Mouse (Mus musculus) hindbrain, embryonic 11.5 days (tissue): ENCODE measurements around the gene Ypel1. TPM values are rescaled to one million over a fixed set of nuclear protein-coding genes. Genes with fewer than 3 reads are reported as not detected.
A peak's percentile ranks its signal among the peaks of the same experiment; 100 is the strongest.

Experiments used
- ATAC-seq: fragments of 200-750 bp; cut with Nextera tagmentation; 2 replicates; pipeline ENCODE4 v1.8.0; 2017; ENCODE audit warnings: mild to moderate bottlenecking, moderate TSS enrichment, moderate library complexity; ENCODE audit not compliant: low FRiP score
- DNase-seq: peaks from one replicate; pipeline ENCODE4 v3.0.0-alpha.2; 2015; ENCODE audit warnings: low spot score
- H3K27ac ChIP-seq: fragments of 300-500 bp; sonication (generic); 2 replicates; pipeline ENCODE4 v1.5.1; 2014; ENCODE audit warnings: mild to moderate bottlenecking, low read depth, low read length
- H3K27me3 ChIP-seq: fragments of 300-500 bp; sonication (generic); 2 replicates; pipeline ENCODE4 v1.6.1; 2014; ENCODE audit warnings: mild to moderate bottlenecking, low read length, moderate library complexity, mixed read lengths; ENCODE audit not compliant: control insufficient read depth, insufficient read depth
- H3K36me3 ChIP-seq: fragments of 300-500 bp; sonication (generic); 2 replicates; pipeline ENCODE4 v1.6.1; 2014; ENCODE audit warnings: mild to moderate bottlenecking, low read length, moderate library complexity, mixed read lengths; ENCODE audit not compliant: control insufficient read depth, insufficient read depth
- H3K4me1 ChIP-seq: fragments of 300-500 bp; sonication (generic); replicated peaks from 2 replicates; pipeline ENCODE4 v1.6.1; 2014; ENCODE audit warnings: low read length, mixed read lengths; ENCODE audit not compliant: control insufficient read depth, insufficient read depth
- H3K4me2 ChIP-seq: fragments of 300-500 bp; sonication (generic); replicated peaks from 2 replicates; pipeline ENCODE4 v1.6.1; 2014; ENCODE audit warnings: mild to moderate bottlenecking, low read depth, low read length
- H3K4me3 ChIP-seq: fragments of 300-500 bp; sonication (generic); 2 replicates; pipeline ENCODE4 v1.5.1; 2014; ENCODE audit warnings: low read depth, low read length
- H3K9ac ChIP-seq: fragments of 300-500 bp; sonication (generic); 2 replicates; pipeline ENCODE4 v1.6.1; 2014; ENCODE audit warnings: low read depth, low read length
- H3K9me3 ChIP-seq: fragments of 300-500 bp; sonication (generic); 2 replicates; pipeline ENCODE4 v1.6.1; 2016; ENCODE audit warnings: low read length; ENCODE audit not compliant: control insufficient read depth
- WGBS: fragments of 180-500 bp; shearing (Covaris S2); extraction: QIAGEN DNeasy Blood & Tissue Kit; methylation state at CpG from one replicate; pipeline ENCODE4 v1.1.7; 2014; 5-methylcytosine and 5-hydroxymethylcytosine counted together
- polyA plus RNA-seq: library from polyadenylated mRNA; unstranded; fragments of >200 nt; fragmentation: Nextera tagmentation; extraction: Ambion mirVana; gene quantifications from 2 replicates; pipeline ENCODE4 v1.2.1, GENCODE M21; 2014

Gene Ypel1
- polyA plus RNA-seq, 1 experiment from 2014 or later: 91.6 TPM

GRCm38 (mm10) chr16:17049886-17050285 lies 19.6 kb upstream of the Ypel1 start:
- H3K9ac ChIP-seq: no peak overlapping the region
- DNase-seq: no peak
- H3K27me3 ChIP-seq: no peaks in the 10 kb centered on the region
- H3K36me3 ChIP-seq: no peaks in the 10 kb centered on the region
- H3K4me1 ChIP-seq: no peaks in the 10 kb centered on the region
- no peak overlapping the region for H3K4me2 ChIP-seq
- H3K9me3 ChIP-seq: no peaks in the 10 kb centered on the region
- no peak for ATAC-seq
- H3K27ac ChIP-seq: no peak overlapping the region
- no peak overlapping the region for H3K4me3 ChIP-seq
- 90% methylated on average over 1 of the region's 1 CpGs for WGBS

DNA sequence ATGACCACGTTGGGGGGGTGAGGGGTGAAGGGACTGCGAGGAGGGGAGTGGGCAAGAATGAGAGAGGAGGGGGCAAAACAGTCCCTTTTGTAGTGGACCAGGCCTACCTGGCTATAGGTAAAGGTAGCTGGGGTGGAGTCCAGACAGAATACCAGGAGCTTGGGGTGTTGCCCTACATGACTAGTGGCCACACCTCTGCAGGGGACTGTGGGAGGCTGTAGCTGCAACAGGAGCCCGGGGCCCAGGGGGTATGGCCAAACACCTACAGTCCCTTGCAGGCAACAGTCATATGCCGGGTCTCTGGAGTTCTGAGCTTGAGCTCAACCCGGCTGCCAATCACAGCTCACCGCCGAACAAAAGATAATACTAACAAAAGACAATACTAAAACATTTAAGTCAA lies 17.4 kb upstream of the Ypel1 start:
- no peak overlapping the region for H3K4me2 ChIP-seq
- H3K27ac ChIP-seq: no peak overlapping the region
- H3K4me1 ChIP-seq: no peaks in the 10 kb centered on the region
- WGBS: 76% methylated on average over 7 of the region's 7 CpGs
- H3K9ac ChIP-seq: no peak overlapping the region
- H3K36me3 ChIP-seq: no peaks in the 10 kb centered on the region
- no peaks in the 10 kb centered on the region for H3K9me3 ChIP-seq
- no peaks in the 10 kb centered on the region for H3K27me3 ChIP-seq
- no peak for DNase-seq
- peak; percentile 45; the same call in 1 of the 2 replicates for ATAC-seq
- no peak overlapping the region for H3K4me3 ChIP-seq

DNA sequence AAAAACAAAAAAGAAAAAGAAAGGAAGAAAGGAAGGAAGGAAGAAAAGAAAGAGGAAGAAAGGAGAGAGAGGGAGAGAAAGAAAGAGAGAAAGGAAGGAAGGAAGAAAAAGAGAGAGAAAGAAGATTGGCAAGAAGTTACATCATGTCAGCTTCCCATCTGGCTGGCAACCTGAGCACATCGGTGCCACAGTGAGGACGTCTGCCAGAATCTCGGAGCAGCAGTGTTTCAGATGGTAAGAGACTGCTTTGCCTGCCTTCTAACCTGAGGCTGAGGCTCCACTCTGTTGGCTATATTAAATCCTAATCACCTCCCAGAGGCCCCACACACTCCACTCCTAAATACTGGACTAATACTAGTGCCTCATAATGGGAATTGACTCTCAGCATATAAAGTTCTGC lies 15.6 kb upstream of the Ypel1 start:
- no peak for ATAC-seq
- Histone ChIP-seq H3K27me3 (no peaks in the 10 kb centered on the region), H3K9me3 (no peaks in the 10 kb centered on the region), H3K4me2 (no peak overlapping the region), H3K4me3 (no peak overlapping the region), H3K4me1 (no peaks in the 10 kb centered on the region), H3K27ac (no peak overlapping the region), H3K36me3 (no peaks in the 10 kb centered on the region), H3K9ac (no peak overlapping the region)
- 89% methylated on average over 3 of the region's 3 CpGs for WGBS
- no peak for DNase-seq

DNA sequence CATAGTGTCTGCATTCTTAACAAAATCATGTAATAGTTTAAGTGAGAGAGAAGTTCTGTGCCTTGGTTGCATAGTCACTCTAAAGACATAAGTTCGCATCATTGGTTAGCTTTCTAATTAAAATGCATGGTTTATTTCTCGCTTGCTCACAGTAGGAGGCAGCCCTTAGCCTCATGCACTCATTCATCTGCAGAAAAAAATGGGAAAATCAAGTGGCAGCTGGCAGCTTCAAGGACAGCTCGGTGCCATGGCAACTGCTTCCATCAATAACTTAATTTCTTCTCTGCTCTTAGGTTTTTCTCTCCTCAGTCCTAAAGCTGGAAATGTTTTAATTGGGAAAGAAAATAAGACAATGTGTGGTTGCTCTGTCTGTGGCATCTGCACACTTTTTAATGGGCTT lies 13.9 kb upstream of the Ypel1 start:
- Histone ChIP-seq H3K4me1 (no peaks in the 10 kb centered on the region), H3K27me3 (no peaks in the 10 kb centered on the region), H3K9ac (no peak overlapping the region), H3K4me3 (no peak overlapping the region), H3K4me2 (no peak overlapping the region), H3K9me3 (no peaks in the 10 kb centered on the region), H3K36me3 (no peaks in the 10 kb centered on the region), H3K27ac (no peak overlapping the region)
- 51% methylated on average over 3 of the region's 3 CpGs for WGBS
- no peak for DNase-seq
- ATAC-seq: peak; percentile 51; the same call in 1 of the 2 replicates

- no peaks in the 10 kb centered on the region for H3K36me3 ChIP-seq
- 78% methylated on average over 1 of the region's 1 CpGs for WGBS
- no peaks in the 10 kb centered on the region for H3K9me3 ChIP-seq
- ATAC-seq (no peak), DNase-seq (no peak)
- H3K4me2 ChIP-seq: no peak overlapping the region
- no peak overlapping the region for H3K4me3 ChIP-seq
- H3K4me1 ChIP-seq: no peaks in the 10 kb centered on the region
- H3K27me3 ChIP-seq: no peaks in the 10 kb centered on the region
- H3K27ac ChIP-seq: no peak overlapping the region
- no peak overlapping the region for H3K9ac ChIP-seq
These were observed 7.2 kb upstream of the Ypel1 start for GRCm38 (mm10) chr16:17062338-17062737.

GRCm38 (mm10) chr16:17067552-17067951 lies 1.9 kb upstream of the Ypel1 start:
- no peaks in the 10 kb centered on the region for H3K36me3 ChIP-seq
- DNase-seq (no peak), ATAC-seq (no peak)
- no peaks in the 10 kb centered on the region for H3K27me3 ChIP-seq
- H3K4me1 ChIP-seq: no peaks in the 10 kb centered on the region
- no peak overlapping the region for H3K9ac ChIP-seq
- no peaks in the 10 kb centered on the region for H3K9me3 ChIP-seq
- 85% methylated on average over 2 of the region's 2 CpGs for WGBS
- no peak overlapping the region for H3K27ac ChIP-seq
- H3K4me3 ChIP-seq: no peak overlapping the region
- H3K4me2 ChIP-seq: no peak overlapping the region

- ATAC-seq (no peak), DNase-seq (peak; percentile 26)
- H3K4me3 ChIP-seq: peak overlapping the region; percentile 77
- H3K27me3 ChIP-seq: no peaks in the 10 kb centered on the region
- H3K9ac ChIP-seq: peak overlapping the region; percentile 92
- no peak overlapping the region for H3K27ac ChIP-seq
- H3K4me2 ChIP-seq: peak overlapping the region; percentile 64
- H3K4me1 ChIP-seq: no peaks in the 10 kb centered on the region
- no peaks in the 10 kb centered on the region for H3K9me3 ChIP-seq
- peaks cover 11% of the 10 kb centered on the region for H3K36me3 ChIP-seq
- WGBS: 53% methylated on average over 6 of the region's 6 CpGs
These were observed 1.2 kb downstream of the Ypel1 start for GRCm38 (mm10) chr16:17070716-17071115.

DNA sequence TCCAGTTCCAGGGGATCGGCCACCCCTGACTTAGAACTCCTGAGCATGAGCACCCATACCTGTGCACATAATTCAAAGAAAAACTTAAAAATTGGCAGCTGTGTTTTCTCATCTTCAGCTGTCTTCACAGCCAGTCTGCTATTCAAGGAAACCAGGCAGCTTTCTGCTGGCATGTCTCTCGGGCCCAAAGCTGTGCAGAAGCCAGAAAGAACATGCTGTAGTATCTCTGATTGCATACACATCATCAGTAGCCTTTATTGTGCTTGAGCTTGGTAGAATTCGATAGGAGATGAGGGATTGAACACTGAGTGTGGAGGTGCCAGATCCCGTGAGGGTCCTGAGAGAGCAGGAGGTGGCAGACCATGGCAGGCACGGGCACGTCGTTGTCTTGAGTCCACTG lies 3.5 kb downstream of the Ypel1 start:
- Histone ChIP-seq H3K9ac (no peak overlapping the region), H3K27me3 (no peaks in the 10 kb centered on the region), H3K27ac (no peak overlapping the region), H3K4me2 (no peak overlapping the region), H3K4me3 (no peak overlapping the region), H3K9me3 (no peaks in the 10 kb centered on the region), H3K4me1 (no peaks in the 10 kb centered on the region), H3K36me3 (peaks cover 14% of the 10 kb centered on the region)
- ATAC-seq (no peak), DNase-seq (no peak)
- WGBS: 93% methylated on average over 7 of the region's 7 CpGs

- no peaks in the 10 kb centered on the region for H3K4me1 ChIP-seq
- no peak overlapping the region for H3K9ac ChIP-seq
- H3K4me3 ChIP-seq: no peak overlapping the region
- DNase-seq (no peak), ATAC-seq (no peak)
- H3K36me3 ChIP-seq: peaks cover 15% of the 10 kb centered on the region
- H3K27ac ChIP-seq: no peak overlapping the region
- H3K27me3 ChIP-seq: no peaks in the 10 kb centered on the region
- H3K4me2 ChIP-seq: no peak overlapping the region
- WGBS: 93% methylated on average over 2 of the region's 2 CpGs
- H3K9me3 ChIP-seq: no peaks in the 10 kb centered on the region
These were observed 6.8 kb downstream of the Ypel1 start for GRCm38 (mm10) chr16:17076301-17076700.
